Mouse (Mus musculus): ENCODE measurements around the gene Amy2a3.
"Not testable (repeated sequence)": the region's sequence is repeated elsewhere in the genome, so short reads cannot be mapped to it uniquely, and the experiment has no call there.

The Amy2a3 gene

GRCm38 (mm10) chr3:113323952-113324351 lies at the start of gene Amy2a3:
Amy2a3 (minus strand) TSS chr3:113324052.
- DNase-seq (ENCODE audit: low read depth, low spot score): not testable (repeated sequence)

DNA sequence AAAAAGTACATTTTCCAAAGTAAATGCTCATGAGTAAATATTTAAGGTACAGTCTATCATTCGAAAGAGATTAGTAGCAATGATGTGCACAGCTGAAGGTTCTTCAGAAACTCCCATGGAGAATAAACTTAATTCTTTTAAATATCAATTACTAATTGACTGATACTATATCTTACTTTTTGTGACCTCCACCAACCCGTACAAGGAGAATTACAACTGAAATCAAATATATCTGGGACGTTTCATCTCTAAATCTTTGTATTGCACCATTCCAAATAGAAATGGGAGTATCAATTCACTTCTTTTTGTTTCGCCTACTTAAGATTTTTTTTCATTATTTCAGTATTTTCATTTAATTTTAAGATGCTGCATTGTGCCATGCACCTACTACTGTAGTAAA lies 32.7 kb upstream of the Amy2a3 start, which contains the start of gene Amy2a2:
Gene Amy2a2 (minus strand): TSS at position 101 of the 400 bp plus-strand sequence.
- DNase-seq (ENCODE audit: low read depth, low spot score): not testable (repeated sequence)

GRCm38 (mm10) chr3:113345484-113345883 lies 21.6 kb upstream of the Amy2a3 start:
- DNase-seq (ENCODE audit: low read depth, low spot score): not testable (repeated sequence)

DNA sequence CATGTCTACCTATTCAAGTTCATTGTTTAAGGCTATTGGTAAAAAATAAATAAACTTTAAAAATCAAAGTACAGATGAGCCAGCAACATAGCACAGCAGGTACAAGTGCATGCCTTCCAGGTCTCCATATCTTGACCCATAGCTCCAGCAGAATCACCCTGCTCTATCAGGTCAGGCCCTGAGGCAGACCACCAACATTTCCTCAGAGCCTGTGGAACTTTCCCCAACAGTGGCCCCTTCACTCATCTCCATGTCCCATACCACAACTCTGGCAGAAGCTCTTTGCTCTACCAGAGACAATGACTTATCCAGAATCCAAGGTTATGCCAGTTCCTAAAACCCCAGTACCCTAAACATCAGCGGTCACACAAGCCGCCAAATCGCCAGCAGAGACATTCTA lies 10.9 kb downstream of the Amy2a3 start:
- DNase-seq (ENCODE audit: low read depth, low spot score): not testable (repeated sequence)

- not testable (repeated sequence) for DNase-seq (ENCODE audit: low read depth, low spot score)
Observed at GRCm38 (mm10) chr3:113291349-113291748, 32.5 kb downstream of the Amy2a3 start, which contains the start of gene Amy2a4. Amy2a4 (minus strand) TSS chr3:113291449.

- not testable (repeated sequence) for DNase-seq (ENCODE audit: low read depth, low spot score)
Observed at GRCm38 (mm10) chr3:113280285-113280684, 43.6 kb downstream of the Amy2a3 start.

- DNase-seq (ENCODE audit: low read depth, low spot score): not testable (repeated sequence)
Observed at GRCm38 (mm10) chr3:113279586-113279985, 44.3 kb downstream of the Amy2a3 start.
